Mouse (Mus musculus) duodenum, adult 2 months (tissue): ENCODE results near the gene Hoxb5. TPM values are rescaled to one million over a fixed set of nuclear protein-coding genes. Genes with fewer than 3 reads are reported as not detected.

Source experiments
- polyA plus RNA-seq: library from polyadenylated mRNA; depleted of rRNA; stranded (reverse); fragments of >200 nt; gene quantifications from 2 replicates; pipeline ENCODE4 v1.2.3, GENCODE M21; 2012; ENCODE audit warnings: low replicate concordance; rRNA removed

Gene Hoxb5
- 3.1 and 4.1 TPM in 2 replicates for polyA plus RNA-seq

DNA sequence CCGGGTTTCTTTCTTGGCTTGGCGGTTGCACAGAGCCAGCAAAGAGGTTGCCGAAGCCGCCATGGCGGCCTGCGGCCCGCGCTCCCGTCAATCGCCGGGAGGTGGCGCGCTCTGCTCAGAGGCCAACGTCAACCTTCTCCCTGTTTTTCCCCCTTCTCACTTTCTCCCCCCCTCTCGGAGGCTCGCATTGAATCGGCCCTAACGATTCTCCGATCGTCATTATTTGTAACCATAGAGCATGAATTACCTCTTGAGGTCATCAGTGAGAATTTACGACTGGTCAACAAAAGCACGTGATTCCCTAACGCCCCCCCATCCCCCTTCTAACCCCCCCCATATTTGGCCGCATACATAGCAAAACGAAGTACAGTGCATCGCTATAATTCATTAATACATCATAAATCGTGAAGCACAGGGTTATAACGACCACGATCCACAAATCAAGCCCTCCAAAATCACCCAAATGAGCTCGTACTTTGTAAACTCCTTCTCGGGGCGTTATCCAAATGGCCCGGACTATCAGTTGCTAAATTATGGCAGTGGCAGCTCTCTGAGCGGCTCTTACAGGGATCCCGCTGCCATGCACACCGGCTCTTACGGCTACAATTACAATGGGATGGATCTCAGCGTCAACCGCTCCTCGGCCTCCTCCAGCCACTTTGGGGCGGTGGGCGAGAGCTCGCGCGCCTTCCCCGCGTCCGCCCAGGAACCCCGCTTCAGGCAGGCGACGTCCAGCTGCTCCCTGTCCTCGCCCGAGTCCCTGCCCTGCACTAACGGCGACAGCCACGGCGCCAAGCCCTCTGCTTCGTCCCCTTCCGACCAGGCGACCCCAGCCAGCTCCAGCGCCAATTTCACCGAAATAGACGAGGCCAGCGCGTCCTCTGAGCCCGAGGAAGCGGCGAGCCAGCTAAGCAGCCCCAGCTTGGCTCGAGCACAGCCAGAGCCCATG lies at the start of gene Hoxb5:
TSS of gene Hoxb5 (plus strand) at position 186 of the 949 bp plus-strand sequence.

DNA sequence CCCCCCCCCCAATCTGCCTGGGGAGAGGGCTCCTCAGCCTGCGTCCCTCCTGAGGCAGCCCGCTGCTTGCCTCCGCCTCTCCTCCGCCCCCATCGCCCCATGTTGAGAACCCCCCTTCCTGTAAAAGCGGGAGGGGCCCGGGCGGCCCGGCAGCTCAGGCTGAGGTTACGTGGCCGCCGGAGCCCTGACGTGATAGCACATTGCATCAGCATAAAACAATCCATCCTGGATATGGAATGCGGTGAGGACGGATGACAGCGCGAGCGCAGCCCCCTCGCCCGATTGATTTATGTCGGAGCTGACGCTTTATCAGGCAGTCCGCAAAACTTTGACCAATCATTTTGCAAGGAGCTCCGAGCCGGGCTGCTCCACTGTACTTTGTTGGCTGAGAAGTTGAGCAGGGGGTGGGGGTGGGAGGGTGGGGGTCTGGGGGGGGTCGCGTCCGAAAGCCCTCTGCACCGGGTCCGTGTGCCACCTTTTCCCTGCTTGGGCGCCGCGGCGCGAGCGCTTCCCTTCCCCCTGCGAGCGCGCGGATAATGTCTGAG lies 32.1 kb upstream of the Hoxb5 start, which contains the start of gene Hoxb9:
TSS of gene Hoxb9 (plus strand) at position 462 of the 545 bp plus-strand sequence.

DNA sequence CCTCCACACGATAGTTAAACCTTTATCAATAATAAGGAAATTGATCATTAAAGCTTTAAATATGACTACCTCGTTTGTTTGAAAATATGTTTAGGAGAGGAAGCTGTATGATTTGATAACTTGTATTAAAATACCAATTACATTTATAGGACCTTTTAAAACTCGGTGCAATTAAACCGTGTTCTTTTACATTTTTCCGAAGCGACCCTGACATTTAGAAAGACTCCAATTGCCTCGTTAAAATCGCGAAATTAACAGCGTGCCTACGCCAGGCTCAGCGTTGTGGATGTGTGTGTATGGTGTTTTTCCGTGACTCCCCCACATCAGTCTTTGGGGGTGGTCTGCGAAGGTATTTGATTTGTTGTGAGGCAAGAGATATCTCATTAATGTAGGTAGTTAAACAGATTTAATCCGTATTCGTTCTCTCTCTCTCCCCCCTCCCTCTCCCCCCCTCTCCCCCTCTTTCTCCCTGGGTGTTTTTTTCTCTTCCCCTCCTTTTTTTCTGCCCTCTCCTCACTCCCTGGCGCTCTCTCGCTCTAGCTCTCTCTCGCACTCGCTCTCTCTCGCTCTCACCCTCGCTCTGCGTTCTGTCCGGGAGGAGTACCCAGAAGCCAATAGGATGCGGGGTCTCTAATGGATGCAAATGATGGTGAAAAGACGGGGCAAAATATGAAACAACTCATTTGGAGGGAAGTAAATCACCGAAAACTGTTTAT lies 21.1 kb upstream of the Hoxb5 start, which contains the start of gene Hoxb8:
TSS of gene Hoxb8 (plus strand) at position 51 of the 716 bp plus-strand sequence.

DNA sequence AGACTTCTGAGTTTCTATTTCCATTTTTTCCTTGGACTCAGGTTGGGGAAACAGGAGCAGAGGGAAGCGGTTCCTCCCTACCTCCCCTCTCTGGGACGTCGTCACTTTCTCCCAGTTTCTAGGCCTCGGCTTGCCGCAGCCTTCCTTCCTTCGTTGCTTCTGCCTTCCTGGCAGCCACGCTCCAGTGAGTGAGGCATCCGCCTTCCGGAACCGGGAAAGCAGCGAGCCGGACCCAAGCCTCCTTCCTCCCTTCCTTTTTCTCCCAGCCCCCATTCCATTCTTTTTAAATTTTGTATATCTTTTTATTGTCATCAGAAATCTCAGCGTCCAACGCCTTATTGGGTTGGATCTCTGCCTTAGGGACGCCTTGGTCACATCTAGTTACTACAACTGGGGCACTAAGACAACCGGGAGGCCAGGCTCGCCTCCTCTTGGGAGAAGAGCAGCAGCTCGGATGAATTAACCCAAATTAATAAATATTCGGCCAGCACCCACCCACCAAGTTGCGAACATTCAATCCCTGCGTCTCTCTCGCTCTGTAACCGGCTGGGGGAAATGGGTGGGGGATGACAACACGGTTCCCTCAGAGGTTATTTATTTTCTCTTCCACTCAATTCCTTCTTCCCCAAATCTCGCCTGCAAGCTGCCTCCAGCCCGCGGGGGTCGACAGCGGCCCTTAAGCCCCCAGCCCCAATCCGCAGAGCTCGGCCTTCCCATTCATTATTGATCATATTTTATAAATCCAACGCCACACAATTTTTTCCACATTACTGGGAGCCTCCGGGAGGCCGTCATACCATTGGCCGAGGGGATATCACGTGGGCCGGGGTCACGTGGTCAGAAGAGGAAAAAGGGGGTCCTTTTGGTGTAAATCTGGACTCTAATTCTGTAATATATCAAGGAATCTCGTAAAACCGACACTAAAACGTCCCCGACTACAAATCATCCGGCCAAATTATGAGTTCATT lies 17.1 kb upstream of the Hoxb5 start, which contains the start of gene Hoxb7:
TSS of gene Hoxb7 (plus strand) at position 853 of the 968 bp plus-strand sequence.

DNA sequence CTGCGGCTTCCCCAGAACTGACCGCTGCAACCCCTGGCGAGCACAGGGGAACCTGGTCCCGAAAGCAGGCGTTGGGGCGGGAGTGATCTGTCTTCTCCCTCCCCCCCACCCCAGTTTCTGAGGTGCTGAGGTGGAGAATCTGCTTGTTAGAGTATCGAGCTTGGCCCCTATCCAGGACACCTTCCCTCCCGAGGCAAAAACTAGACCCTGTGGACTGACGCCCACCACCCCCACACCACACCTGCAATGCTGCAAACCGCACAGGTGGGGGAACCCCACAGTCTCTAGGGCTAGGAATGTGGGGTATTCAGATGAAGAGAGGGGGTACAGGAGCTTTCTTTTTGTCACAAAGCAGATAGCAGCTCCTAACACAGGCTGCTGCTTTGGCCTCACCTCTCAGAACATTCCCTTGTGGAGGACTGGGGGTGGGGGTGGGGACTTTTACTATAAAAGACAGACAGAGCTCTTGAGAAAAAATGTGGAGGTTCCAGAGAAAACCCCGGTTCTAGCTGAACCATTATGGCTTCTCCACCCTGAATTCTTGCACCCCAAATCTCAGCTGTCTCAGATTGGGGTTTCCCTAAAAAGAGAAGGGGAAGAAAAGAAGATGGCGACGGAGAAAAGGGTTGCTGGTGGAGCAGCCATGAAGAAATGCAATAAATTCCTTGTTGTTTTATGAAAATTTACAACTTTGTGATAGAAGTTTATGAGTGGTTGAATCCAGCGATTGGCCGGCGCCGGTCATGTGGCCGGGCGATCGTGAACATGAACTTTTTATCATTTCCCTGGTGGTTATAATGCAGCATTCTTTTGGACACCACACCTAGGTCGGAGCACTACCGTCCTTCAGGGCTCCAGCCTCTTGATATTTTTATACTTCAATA lies 11.2 kb upstream of the Hoxb5 start, which contains the start of gene Hoxb6:
TSS of gene Hoxb6 (plus strand) at position 796 of the 884 bp plus-strand sequence.

DNA sequence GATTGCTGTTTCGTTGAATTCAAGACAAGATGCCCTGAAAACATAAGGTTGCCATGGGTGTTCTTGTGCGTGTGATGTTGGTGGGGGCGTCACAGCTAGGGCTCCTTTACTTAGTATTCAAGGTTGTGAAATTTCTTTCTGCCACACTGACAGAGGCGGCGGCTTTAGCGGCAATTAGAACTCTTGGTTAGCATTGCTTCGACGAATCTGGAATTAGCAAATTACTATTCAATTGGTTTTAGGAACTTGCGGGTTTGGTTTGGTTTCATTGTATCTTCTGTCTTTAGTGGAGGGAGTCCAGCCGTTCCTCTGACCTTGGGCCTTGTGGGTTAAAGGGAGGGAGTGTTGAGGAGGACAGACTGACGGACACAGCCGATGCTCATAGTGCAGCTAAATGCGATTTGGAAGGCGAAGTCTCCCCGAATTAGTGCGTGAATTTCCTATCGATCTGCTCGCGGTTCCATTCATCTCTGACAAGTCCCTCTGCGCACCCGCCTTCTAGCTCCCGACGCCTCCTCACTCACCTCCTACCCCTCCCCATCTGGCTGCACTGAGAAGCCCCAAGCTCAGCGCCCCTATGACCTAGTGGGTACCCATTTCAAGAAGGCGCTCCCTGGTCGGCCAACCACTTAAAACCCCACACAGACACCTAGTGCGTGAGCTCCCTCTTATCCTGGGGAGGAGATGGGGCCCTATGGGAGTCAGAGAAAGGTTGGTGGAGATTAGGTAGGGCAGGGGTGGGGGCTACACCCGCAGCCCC lies 14.7 kb downstream of the Hoxb5 start, which contains the start of gene Hoxb4:
TSS of gene Hoxb4 (plus strand) at position 660 of the 760 bp plus-strand sequence.

DNA sequence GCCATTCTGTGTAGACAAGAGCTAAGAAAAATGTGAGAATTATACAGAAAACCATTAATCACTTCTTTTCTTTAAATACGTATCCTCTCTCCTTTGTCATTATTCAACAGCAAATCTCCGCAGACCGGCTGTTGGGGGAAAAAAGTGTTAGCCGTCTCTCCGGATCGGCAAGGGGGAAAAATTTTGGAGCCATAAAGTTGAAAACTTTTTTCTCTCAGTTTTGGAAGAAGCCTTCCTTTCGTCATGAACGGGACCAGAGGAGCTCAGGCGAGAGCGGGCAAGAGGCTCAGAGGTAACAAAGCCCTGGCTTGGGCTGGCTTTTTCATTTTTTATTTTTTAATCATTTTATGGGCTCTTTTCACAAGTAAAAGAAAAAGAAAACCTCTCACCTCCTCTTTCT lies 20.0 kb downstream of the Hoxb5 start, which contains the start of gene Hoxb3:
TSS of gene Hoxb3 (plus strand) at position 173 of the 400 bp plus-strand sequence.

DNA sequence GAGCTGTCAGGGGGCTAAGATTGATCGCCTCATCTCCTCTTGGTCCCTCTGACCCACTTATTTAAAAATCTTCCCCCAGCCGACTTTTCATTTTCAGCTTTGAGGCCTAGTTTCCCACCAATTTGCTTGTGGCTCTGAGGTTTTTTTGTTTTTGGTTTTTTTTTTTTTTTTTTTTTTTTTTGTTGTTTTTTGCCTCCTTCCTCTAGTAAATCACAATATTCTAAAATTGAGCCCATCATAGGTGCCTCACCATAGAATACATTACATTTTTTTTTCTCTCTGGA lies 47.1 kb downstream of the Hoxb5 start, which contains the start of gene Hoxb2:
TSS of gene Hoxb2 (plus strand) at position 185 of the 284 bp plus-strand sequence.

Other genes starting within 250 kb of the Hoxb5 start
- 13.4 and 17.6 TPM in 2 replicates for gene Ube2z, start 237.9 kb upstream of the Hoxb5 start, polyA plus RNA-seq
- 1,425 and 1,729 TPM in 2 replicates for gene Atp5g1, start 227.7 kb upstream of the Hoxb5 start, polyA plus RNA-seq
- gene Calcoco2, start 191.4 kb upstream of the Hoxb5 start, polyA plus RNA-seq: not detected in 2 replicates
- 0.18 TPM in 1 of 2 replicates, not detected in the other for gene Ttll6, start 169.6 kb upstream of the Hoxb5 start, polyA plus RNA-seq
- gene Hoxb13, start 109.0 kb upstream of the Hoxb5 start, polyA plus RNA-seq: 0.04 and 0.38 TPM in 2 replicates
- 0.07 and 0.15 TPM in 2 replicates for gene Hoxb9, start 31.9 kb upstream of the Hoxb5 start, polyA plus RNA-seq
- 0.51 and 6.0 TPM in 2 replicates for gene Hoxb8, start 21.4 kb upstream of the Hoxb5 start, polyA plus RNA-seq
- gene Hoxb7, start 16.7 kb upstream of the Hoxb5 start, polyA plus RNA-seq: 0.23 and 1.7 TPM in 2 replicates
- gene Hoxb6, start 10.9 kb upstream of the Hoxb5 start, polyA plus RNA-seq: 1.3 and 11.0 TPM in 2 replicates
- gene Hoxb4, start 14.9 kb downstream of the Hoxb5 start, polyA plus RNA-seq: 4.6 and 4.9 TPM in 2 replicates
- gene Hoxb3, start 20.0 kb downstream of the Hoxb5 start, polyA plus RNA-seq: 3.2 and 6.5 TPM in 2 replicates
- gene Hoxb2, start 47.2 kb downstream of the Hoxb5 start, polyA plus RNA-seq: 15.3 and 16.3 TPM in 2 replicates
- gene Hoxb1, start 62.4 kb downstream of the Hoxb5 start, polyA plus RNA-seq: not detected in 2 replicates
- gene Skap1, start 161.3 kb downstream of the Hoxb5 start, polyA plus RNA-seq: 0.97 and 1.8 TPM in 2 replicates